Mouse (Mus musculus): ENCODE data around the gene Tmem97.

Tmem97 gene

DNA sequence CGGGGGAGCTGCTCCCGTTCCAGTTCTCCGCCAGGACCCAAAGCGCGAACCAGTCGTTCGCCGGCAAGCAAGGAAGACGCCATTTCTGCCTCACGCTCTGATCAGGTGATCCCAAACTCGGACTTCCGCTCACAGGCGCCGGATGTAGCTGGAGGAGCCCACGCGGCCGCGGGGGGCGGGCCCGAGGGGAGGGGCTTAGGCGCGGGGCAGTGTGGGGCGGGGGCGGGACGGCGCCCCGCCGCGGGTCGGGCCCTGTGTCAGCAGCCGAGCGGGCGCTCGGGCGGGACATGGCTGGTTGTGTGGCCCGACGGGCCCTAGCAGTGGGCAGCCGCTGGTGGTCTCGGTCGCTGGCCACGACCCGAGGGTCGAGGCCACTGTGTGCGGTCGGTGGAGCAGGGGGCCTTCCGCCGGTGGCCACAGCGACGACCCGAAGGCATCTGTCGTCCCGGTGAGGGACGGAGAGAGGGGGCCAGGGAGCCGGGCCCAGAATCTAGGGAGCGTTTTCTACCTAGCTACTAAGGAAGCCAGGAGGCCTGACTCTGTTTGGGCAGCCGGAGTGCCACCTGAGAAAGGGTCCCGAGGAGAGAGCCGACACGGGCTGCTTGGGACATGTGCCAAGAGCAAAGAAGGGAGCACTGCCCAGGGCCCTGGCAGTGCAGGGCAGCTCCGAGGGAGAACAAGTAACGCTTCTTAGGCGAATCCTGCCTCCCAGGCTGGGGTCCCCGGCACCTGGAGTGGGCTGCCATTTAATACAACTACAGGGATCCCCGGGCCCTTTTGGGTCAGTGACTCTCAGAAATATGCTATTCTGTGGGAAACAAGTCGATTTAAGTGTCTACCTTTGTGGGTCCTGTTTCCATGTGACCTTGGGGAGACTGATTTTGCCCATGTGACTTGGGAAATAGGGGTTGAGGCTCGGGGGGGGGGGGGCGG lies 38.3 kb downstream of the Tmem97 start, which contains the start of the genes Tmem199 and Poldip2:
Gene Tmem199, minus strand, starts transcription at position 148 of the 933 bp plus-strand sequence.
Gene Poldip2, plus strand, starts transcription at position 169 of the 933 bp plus-strand sequence.
- DNase-seq (ENCODE audit: low spot score): peak; percentile 93

DNA sequence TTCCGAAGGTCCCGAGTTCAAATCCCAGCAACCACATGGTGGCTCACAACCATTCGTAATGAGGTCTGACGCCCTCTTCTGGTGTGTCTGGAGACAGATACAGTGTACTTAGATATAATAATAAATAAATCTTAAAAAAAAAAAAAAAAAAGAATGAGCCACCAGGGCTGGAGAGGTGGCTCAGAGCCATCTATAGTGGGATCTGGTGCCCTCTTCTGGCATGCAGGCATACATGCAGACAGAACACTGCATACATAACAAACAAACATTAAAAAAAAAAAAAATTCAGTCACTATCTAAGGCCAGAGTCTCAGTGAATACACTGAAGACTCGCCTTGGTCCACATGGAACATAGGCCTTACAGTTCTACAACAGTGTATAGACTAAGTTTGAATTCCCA lies 41.4 kb downstream of the Tmem97 start:
- DNase-seq (ENCODE audit: low spot score): peak; percentile 41

DNA sequence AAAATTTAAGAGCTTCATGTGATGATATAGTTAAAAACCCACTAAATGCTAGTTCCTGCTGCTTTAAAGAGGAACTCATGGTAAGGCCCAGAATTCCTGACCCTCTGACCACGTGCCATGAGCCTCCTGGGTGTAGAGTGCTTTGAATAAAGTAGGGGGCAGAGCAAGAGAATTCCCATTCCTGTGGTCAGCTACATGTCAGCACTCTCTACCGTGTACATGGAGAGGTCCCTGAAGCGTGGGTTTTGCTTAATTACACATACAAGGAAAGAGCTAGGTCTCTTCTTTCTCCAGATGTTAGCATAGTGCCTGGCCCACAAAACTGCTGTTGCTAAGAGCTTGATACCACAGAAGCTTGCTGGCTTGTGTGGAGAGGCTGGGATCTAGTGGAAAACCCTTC lies 45.1 kb downstream of the Tmem97 start:
- no peak for DNase-seq (ENCODE audit: low spot score)

DNA sequence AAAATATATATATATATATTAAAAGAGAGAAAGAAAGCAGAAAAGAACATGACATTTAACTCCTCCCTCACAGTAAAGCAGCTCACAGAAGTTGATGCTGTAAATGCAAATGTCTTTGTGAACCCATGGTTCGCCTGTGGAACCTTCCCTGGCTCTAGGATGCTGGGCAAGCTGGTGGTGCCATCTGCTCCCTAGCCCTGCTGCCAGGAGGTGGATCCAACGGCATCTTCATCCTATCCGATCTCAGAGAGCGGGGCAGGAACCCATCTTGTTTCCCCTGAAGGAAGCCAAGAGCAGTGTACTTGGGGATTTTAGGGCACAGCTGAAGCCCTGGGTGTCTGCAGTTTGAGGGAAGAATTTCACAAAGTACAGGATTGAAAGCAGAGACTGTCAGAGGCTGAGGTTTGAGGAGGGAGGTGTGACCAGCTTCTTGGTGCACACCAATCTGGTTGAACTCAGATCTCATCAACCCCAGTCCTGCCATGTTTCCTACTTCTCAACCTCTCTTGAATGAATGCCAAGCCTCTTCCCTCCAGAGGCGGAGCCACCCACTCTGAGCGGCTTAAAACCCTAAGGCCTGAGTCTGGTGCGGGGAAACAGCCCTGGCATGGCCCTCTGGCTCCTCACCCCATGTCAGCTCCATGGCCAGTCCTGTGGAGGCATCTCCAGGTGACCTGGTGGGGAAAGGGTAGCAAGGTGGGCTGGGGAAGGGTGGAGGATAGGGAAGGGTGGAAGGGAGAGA lies 47.5 kb downstream of the Tmem97 start, which contains the start of gene Sebox:
Gene Sebox, plus strand, starts transcription at position 539 of the 742 bp plus-strand sequence.
- no peak for DNase-seq (ENCODE audit: low spot score)

DNA sequence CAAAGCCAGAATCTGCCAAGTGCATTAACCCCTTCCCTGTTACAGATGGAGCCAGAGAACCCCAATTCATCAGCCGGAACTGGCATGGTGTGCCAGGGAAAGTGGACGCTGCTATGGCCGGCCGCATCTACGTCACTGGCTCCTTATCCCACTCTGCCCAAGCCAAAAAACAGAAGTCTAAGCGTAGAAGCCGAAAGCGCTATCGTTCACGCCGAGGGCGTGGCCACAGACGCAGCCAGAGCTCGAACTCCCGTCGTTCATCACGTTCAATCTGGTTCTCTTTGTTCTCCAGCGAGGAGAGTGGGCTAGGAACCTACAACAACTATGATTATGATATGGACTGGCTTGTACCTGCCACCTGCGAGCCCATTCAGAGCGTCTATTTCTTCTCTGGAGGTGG lies 49.0 kb downstream of the Tmem97 start:
- no peak for DNase-seq (ENCODE audit: low spot score)

DNA sequence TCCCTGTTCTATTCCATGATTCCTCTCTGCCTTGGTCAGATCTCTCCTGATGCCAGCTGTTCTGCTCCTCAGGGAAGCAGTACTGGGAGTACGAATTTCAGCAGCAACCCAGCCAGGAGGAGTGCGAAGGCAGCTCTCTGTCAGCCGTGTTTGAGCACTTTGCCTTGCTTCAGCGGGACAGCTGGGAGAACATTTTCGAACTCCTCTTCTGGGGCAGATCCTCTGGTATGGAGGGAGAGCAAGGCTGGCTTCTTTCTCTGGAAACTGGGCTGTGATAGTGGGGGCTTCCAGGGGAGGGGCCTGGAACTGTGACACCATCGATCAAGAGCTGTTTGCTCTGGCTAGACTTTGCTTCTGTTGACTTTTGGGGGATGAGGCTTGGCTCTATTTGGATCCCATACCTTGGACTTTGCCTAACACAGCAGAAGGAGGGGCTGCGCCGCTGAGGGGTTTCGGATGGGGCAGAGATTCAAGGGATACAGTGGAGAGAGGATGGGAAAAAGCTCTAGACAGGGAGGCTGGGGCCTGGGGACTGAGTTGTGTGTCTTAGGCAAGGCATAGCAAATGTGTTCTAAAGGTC lies 49.9 kb downstream of the Tmem97 start:
- DNase-seq (ENCODE audit: low spot score): no peak

DNA sequence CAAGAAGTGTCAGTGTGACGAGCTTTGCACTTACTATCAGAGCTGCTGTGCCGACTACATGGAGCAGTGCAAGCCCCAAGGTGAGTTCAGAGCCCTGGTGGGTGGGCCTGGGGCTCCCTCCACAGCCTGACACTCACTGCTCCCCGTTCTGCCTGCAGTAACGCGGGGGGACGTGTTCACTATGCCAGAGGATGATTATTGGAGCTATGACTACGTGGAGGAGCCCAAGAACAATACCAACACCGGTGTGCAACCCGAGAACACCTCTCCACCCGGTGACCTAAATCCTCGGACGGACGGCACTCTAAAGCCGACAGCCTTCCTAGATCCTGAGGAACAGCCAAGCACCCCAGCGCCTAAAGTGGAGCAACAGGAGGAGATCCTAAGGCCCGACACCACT lies 51.0 kb downstream of the Tmem97 start:
- no peak for DNase-seq (ENCODE audit: low spot score)

DNA sequence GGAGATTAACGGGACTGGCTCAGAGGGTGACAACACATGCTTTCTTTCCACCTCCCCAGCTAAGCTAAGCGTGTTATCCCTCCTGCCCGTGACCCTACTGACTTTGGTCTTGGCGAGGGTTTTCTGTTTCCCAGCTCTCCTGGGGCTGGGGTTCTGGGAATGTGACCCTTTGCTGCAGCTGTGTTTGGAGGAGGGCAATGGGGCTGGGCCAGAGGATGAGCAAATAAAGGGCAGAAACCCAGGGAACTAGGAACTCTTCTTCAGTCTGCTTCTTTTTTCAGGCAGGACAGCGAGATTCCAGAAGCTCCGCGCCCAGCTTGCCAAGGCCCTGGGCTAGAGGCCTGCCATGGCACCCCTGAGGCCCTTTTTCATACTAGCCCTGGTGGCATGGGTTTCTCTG lies 51.6 kb downstream of the Tmem97 start, which contains the start of gene Vtn:
Gene Vtn, plus strand, starts transcription at position 88 of the 400 bp plus-strand sequence.
- DNase-seq (ENCODE audit: low spot score): no peak

DNA sequence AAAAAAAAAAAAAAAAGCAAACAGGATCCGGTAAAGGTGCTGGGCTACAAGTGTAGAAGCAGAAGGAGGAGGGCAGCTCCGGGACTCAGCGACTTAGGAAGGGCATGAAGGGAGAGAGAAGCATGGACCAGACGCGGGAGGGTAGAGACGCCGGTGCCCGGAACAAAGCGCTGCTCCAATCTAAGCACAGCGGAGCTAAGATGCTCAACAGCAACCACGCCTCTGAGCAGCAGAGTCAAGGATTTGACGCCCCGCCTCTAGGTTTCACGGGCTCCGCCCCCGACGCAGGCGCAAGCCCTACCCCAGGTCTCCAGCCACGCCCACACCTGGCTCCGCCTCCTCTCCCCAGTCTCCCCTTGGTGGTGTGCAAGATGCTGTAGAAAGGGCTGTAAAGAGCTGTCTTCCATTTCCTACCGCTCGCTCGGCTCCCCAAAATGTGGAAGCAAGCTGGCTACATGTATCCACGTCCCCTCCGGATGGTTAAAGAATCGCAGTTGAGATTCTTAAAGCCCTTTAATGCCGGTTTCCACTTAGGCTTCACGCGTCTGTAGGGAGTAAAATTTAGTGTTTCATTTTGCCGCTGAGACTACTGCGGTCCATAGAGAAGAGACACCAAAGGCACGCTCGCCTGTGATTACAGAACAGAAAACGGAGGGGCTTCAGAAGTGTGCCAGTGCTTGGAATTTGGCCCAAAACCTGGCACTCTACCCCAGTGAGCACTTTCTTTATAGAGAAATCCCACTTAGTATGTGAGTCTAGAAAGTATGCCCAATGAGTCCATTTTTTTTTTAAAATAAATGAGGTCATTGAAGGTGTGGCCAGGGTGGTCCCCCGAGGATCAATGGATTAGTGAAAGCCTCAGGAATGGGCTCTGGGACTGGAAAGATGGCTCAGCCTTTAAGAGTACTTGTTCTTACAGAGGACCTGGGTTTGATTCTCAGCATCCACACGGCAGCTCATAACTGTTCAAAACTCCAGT lies 52.7 kb downstream of the Tmem97 start, which contains the start of gene Sarm1:
Gene Sarm1, minus strand, starts transcription at position 211 of the 979 bp plus-strand sequence.
- peak; percentile 98 for DNase-seq (ENCODE audit: low spot score)

DNA sequence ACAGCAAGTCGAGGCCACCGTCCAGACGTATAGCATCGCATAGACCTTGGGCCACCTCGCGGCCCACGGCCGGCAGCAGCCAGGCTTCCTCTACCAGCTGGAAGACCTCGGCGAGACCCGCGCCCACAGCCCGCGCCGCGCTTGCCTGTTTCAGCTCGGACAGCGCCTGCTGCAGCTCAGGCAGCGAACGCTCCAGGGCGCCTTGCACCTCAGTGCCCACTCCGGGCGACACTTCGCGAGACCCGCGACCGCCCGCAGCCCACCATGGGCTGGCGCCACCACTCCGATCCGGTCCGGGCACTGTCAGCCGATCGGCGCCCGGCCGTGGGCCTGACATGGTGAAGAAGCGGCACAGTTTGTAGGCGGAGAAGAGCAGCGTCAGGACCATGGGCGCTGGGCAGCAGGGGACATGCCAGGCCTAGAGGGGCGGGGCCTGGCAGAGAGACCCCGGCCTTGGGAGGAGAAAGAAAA lies 53.5 kb downstream of the Tmem97 start:
- no peak for DNase-seq (ENCODE audit: low spot score)

DNA sequence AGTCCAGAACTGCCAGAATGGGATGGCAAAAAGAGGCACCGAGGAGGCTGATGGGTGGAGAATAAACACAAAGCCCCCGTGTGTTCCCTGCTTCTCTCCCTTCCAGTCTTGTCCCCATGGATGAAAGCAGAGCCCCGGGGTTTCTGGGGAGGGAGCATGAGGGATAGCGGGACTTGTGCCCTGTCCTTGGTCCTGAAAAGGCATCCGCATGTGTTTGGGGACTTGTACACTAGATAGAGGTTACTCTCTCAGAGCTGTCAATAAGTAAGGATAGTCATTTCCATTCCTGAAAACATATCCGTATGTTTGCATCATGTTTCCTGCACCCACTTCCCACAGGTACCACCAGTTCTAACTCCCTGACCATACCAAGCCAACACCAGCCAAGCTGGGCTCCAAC lies 54.7 kb downstream of the Tmem97 start:
- DNase-seq (ENCODE audit: low spot score): peak; percentile 65

All from retina, embryonic 14.5 days (tissue).